Mouse (Mus musculus): ENCODE measurements around the gene Tpk1.
"Not testable (repeated sequence)": the region's sequence is repeated elsewhere in the genome, so short reads cannot be mapped to it uniquely, and the experiment has no call there.

Tpk1 gene

DNA sequence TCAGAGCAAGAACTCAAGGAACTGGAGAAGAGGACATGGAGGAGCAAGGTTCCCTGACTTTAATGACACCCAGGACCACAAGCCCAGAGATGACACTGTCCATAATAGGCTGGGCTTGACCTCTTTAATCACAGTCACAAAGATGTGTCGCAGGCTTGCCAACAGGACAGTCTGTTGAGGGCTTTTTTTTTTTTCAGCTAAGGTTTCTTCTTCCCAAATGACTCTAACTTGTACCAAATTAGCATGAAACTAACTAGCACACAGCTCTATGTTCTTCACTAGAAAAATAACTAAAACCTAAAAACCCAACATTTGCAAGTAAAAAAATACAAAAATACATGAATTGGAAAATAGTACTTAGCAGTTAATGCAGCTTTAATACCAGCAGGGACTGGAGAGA is 27.2 kb downstream of the Tpk1 start:
- DNase-seq: no peak

DNA sequence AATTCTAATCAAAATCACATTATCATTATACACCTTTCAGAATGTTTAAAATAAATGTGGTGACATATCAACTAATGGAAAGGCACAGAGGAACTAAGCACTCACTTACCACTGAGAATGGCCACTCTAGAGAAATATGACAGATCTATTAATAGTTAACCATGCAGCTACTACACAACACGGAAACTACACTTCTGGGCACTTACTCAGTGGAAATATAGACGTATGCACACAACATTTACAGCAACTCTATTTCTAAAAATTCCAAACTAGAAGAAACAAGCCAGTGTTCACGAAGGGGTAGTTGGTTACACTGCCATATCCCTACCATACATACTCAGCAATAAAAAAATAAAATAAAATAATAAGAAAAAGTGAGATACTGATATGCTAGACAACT is 28.0 kb downstream of the Tpk1 start:
- DNase-seq: no peak

DNA sequence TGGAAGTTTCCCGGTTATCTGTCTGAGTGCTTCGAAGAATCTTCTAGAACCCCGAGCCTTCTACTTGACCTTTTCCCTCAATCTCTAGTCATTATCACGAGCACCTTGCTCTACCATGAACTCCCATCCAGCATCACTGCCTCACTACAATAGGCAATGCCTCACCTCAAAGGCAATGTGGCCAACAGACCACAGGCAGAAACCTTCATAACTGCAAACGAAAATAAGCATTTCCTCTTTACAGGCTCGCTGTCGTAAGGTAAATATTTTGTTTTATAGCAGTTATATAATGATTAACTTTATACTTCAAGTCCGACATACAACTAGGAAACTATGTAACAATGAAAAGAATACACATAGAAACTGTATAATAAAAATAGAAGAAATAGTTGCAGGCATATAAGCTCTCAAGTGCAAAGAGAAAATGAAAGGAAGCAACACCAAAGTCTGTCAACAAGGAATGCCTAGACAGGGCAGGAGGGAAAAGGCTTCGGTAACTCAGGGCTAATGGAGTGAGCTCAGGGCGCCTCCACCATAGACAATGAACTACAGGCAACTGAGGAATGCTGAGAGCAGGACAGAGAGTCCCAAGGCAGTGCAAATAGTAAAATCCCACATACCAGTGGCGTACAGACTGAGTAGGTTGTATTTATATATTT is 29.0 kb downstream of the Tpk1 start:
- DNase-seq: no peak

DNA sequence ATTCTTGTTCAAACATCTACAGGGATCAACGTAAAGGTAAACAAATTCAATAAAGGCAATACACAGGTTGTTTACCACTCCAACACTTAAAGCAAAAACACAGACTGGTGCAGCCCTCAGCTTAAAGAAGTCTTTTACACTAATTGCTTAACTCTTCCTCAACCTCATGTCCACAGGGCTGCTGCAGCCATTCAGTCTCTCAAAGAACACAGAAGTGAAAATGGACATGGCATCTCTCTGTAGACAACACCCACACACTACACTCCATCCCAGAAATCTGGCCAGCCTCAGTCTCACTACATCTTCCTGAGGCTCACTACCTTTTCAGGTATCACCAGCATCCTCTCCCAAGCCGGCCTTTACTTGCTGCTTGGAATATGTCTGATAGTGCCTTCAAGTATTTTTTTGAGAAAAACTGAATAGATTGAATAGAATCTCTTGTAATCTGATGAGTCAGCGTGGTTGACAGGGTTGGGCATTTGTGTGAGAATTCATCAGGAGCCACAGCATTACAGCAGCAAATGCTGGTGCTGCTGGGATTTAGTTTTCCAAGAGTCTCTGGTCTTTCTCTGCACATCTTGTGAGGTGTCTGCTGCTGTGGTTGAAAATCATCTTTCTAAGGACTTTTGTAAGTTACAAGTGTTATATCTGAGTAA is 32.6 kb downstream of the Tpk1 start:
- DNase-seq: no peak

DNA sequence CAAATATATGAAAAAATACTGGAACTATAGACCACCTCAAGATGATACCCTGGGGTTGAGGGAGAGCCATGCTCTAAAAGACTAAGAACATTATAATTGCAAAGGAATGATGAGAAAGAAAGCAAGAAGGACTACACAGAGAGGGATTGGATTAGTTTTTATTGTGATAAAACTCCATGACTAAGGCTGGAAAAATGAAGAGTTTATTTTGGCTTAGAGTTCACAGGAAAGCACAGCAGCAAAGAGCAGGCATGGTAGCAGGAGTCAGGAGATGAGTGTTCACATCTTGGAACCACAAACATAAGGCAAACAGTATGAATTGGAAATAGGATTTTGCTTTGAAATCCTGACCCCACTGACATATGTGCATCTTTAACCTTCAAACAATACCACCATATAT is 33.2 kb downstream of the Tpk1 start:
- DNase-seq: no peak

DNA sequence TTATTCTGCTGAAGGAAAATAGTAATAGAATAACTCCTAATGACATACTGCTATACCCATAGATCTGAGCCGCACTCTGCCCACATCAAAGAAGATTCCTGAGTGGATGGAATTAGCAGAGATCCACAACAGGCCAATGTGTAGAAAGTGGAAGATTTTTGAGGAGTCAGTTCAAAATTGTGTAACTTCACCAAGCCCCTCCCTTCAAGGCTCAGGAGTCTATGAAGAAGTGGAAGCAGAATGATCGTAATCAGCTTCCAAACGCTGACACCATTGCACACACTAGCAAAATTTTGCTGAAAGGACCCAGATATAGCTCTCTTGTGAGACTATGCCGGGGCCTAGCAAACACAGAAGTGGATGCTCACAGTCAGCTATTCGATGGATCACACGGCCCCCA is 42.6 kb downstream of the Tpk1 start:
- not testable (repeated sequence) for DNase-seq

DNA sequence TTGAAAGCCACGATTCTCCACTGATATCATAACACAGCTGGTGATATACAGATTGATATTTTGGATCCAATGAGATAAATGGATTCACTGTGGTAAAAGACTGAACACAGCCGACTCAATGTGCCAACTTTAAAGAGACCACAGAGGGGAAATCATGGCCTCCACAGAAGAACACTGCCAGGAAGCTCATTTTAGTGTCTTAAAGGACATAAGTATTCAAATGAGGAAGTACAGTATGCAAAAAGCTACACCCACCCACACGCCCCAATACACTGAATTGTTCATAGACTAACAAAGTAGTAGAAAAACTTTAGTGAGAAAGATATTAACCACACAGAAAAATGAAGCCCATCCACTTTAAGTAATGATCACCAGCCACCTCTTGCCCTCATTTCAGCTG is 46.8 kb downstream of the Tpk1 start:
- DNase-seq: no peak

DNA sequence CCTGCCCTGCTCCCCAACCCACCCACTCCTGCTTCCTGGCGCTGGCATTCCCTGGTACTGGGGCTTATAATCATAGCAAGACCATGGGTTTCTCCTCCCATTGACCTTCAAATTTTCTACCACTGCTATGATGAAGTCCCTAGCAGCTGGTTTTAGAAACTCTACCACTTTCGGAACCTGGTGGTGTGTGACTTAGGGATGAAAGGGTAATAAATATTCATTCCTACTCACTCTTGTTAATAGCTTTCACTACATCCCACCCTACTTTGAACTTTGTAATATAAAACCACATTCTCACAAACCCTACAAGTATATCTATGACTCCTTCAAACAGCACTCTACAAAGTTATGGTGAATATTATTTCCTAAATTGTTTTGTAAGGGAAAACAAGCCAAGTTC is 54.3 kb downstream of the Tpk1 start:
- no peak for DNase-seq

DNA sequence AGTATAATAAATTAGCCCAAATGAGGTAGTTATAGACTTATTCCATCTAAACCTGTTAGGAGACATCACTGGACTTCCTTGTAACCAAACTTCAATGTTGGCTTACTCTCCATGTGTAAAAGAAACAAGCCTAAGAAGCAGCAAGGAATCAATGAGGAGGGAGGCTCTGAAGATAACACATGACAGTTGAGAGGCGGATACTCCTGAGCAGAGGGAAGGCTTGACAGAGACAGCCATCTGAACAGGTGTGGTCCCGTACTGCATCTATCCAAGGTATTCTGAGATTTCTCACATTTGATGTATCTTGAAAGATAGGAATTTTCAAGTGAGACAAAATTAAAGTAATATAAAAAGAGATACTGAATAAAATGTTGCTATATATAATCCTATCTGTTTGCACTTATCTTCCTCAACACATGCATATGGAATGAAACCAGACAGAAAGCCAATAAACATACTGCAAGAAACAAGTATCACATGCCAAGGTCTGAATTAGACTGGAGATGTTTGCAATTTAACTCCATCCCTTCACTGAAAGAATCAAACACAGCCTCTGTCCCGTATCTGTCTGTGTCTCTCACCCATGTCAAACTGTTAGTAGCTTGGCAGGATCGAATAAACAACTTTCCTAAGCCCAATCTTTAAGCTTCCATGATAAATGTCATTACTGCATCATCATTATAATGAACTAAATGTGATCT is 75.1 kb downstream of the Tpk1 start:
- no peak for DNase-seq

DNA sequence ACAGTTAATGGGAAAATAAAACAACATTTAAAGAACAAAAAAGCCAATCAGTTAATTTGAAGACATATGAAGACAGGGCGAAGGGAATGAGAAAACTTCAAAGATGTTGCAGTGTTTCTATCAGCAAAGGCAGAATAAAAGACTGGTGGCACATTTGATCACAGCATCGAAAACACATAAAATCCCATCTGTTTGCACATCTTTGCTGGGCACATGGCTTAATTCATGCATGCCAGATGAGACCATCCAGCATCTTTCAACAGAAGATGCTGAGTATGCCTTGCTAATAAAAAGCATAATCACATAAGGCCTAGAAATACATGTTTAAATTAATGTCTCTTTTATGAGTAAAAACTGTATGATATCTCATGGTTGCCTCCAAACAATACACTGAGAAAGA is 80.8 kb downstream of the Tpk1 start:
- no peak for DNase-seq

DNA sequence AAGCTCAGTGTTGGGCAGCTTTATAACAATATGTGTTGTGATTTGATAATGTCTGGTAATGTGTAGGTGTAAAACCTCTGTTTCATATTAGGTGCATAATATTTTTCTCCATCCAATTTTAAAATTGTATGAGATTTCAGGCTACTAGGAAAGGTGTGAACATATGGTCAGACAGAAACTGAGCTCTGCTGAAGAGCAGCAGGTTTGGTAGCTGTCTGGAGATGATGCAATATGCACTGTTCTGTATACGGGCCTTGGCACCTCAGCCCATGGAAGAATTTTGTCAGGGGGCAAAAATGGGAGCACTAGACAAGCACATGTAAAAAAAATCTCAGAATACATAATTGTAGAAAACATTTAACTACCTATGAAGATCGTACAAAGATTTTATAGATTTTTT is 84.3 kb downstream of the Tpk1 start:
- no peak for DNase-seq

DNA sequence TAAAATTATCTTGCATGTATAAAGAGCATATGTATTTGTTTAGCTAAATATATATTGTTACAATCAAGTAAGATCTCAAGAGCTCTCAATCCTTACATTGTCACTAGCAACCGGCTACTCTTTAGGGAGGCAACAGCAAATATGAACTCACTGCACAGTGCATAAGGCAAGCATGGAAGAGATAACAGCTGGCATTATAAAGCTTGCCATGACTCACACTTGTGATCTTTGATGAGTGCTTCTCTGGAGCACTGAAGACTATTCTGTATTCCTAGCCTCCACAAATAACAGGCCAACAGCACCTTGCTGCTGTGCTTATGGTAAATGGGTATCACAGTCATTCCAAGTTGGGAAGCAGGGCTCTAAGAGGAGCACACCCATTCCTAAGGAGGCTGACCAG is 98.2 kb downstream of the Tpk1 start:
- no peak for DNase-seq

DNA sequence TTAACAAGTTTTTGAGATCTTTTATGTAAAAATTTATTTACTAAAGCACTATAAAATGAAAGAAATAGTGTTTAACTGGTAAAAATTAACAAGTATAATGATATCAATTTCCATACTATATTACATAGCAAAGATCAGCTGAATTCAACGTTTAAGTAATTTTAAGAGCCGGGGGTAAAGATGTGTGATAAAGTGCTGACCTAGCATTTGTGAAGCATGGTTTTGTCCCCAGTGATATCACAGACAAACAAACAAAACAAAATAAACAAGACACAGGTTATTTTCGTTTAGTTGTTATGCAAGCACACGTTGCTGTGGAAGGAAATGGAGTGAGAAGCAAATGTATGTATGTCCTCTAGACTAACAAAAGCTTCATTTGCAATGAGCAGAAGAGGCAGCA is 103.6 kb downstream of the Tpk1 start:
- DNase-seq: no peak

DNA sequence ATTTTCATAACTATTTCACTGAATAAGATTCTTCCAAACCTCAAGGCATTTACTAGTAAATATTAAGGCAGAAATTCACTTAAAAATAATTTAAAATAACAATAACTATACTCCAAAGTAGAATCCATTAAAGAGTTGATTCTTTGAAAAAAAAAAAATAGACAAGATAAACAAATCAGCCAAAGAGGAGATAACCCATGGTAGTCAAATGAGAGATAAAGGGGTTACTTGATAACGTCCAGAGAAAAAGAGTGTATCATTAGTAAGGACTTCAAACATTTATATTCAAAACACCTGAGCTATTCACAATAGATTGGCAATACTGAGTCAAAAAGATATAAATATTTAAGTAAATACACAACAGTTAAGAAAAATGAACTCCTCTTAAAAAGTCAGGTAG is 114.7 kb downstream of the Tpk1 start:
- DNase-seq: no peak

DNA sequence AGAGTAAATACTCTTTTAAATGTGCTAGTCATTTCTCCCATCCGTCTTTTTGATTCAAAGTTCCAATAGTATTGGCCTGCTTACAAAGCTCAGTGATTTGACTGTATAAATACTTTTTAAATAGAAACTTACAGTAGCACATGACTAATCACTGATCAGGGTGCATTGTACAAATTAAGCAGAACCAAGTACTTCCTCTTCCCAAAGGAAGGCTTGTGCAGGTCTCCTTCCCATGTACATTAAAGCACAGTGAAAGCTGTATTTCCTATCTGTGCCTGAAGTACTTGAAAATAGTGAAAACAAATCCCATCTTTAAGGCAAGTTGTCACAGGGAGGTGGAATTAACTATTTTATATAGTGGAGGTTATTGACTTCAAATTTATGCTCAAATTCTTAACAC is 119.5 kb downstream of the Tpk1 start:
- no peak for DNase-seq

DNA sequence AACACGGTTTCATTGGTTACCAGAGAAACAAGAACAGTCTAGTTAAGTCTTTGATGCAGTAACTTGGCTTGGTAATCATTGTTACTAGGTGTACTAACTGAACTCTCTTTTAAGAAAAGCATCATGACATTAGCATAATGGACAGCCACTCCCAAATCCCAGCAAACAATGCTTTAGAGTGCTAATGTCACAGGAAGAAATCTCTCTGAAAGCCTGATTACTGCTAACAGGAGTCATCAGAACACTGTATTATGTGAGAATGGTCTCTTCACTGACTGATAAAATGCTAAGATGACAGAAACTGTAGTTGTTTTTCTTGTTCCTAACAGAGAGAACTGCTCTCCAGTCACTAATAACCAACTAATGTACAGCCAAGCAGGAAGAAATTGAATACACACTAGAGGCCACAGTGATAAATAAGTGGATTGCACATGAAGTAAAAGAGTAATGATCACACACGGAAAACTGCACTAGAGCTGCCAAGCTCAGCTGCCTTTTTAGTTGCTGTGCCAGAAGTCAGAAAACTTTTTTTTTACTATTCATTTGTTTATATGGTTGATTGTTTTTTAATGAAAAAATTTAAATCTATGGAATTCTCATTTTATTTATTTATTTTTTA is 128.7 kb downstream of the Tpk1 start:
- DNase-seq: no peak

DNA sequence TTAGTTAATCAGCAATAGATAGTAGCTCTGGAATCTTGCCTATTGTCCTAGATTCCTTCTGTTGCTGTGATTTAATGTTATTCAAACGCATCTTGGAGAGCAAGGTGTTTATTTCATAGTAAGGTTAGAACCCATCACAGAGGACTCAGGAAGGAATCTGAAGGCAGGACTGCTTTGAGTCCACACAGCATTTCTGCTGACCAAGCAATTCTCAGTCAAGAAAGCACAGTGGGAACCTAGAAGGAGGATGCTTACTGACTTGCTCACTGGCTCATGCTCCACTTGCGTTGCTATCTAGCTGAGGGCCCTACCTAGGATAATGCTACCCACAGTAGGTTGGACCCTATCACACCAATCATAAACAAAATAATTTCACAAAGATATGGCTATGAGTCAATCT is 130.6 kb downstream of the Tpk1 start:
- DNase-seq: no peak

DNA sequence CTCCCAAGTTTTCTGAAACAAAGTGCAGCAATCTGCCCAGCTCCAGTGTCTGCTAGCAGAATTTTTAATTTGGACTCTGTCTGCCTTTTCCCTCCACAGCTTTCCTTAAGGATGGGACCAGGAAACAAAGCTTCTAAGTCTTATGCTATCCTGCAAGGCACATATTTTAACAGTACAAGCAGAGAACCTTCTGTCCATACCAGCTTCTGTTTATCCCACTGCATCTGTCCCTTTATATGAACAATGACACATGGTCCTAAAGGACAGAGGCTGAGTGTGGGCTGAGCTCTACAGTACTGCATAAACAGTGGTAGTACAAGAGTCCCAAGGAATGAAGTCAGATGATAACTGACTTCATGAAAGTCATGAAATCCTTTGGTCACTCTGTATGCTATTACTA is 132.8 kb downstream of the Tpk1 start:
- no peak for DNase-seq

DNA sequence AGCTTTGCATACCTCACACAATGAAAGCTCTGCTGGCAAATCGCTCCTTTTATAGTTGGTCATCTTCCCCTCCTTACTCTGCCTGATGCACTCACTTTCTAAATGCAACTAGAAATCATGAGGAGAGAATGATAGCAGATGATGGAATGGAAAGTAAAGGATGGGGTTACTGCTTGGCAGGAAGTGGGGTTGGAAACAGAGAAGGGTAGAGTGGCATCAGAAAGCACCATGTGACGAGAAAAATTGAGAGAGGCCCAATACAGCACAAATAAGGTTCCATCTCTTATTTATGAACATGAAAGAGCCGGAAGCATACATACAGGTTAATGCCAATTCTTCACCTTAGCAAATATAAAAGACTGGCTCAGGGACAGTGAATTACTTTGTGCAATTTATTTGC is 133.3 kb downstream of the Tpk1 start:
- no peak for DNase-seq

DNA sequence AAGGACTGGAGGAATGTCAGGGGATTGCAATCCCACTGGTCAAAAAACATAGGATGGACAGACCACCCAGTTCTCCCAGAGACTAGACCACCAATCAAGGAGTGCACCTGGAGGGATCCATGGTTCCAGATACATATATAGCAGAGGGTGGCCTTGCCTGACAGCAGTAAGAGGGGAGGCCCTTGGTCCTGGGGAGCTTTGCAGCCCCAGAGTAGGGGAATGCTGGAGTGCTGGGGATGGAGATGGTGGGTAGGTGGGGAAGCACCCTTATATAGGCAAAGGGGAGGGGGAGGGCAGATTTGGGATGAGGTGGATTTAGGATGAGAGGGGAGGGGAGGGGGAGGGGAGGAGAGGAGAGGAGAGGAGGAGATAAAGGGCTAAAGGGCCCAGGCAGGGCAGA is 134.1 kb downstream of the Tpk1 start:
- no peak for DNase-seq

DNA sequence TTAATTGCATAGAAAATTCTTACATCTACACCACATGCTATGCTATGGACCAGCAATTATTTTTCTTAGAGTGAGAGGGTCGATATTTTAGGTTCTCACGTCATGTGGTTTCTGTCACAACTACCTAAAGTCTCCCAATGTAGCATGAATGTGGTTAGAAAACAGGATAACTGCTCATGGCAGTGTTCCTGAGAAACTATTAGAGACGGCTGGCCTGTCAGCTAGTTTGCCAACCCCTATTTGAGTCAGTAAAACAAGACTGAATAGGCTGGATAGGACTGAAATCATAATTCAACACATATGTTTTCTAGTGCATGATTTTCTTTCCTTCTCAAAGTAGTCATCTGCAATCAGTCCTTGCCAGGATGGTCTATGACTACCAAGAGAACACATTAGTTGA is 137.1 kb downstream of the Tpk1 start:
- DNase-seq: no peak

DNA sequence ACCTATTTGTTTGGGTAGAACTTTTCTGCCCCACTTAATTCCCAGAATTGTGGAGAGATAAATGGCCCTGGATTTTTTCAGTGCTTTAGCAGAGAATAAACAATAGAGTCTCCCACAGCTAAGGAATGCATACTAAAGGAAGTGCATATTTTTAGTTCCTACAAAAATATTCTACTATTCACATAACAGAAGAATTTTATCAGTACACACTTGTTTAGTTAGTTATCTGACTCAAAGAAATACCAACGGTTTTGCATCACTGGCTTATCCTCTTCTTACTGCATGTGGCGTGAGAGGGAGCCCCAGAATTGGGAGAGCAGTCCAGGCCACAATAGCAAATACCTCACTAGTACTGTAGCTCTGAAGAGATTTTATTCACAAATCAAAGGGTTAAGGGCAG is 141.1 kb downstream of the Tpk1 start:
- no peak for DNase-seq

DNA sequence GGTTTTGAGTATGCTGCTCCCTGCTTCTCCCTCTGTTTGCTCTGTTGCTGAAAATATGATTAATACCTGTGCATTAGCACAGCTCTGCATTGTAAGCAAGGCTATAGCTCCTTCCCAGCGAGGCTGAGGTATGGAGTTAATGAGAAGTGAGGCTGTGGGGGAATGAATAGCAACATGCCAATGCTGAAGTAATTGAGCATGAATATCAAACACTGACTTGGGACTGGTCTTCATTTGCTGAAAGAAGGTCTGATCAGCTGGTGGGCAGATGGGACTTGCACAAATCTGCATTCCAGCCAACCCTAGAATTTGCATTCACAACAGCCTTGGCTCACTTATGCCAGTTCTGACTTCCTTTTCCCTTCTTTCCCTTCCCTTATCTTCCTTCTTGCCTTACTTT is 144.0 kb downstream of the Tpk1 start:
- DNase-seq: peak; percentile 56

DNA sequence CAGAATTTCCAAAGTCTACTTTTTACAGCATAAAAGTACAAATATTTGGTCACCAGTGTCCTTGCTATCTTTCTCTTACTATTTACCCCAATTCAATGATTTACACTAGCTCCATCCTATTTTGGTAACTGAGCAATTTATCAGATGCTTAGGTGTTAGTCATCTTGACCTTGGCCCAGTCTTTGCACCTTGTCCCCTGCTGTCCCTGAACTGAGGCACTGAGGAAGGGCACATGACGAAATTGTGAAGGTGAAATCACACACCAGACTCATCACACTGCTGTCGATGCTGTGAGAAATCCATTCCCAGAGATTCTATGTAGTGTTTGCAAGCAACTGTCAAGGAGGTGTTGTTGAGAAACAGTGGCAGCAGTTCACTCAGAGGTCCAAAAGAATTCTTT is 145.9 kb downstream of the Tpk1 start:
- no peak for DNase-seq
